Mouse (Mus musculus) left cerebral cortex, adult 9 months (tissue): ENCODE data around the gene Eif4ebp2.

Experiments
- DNase-seq, 2 experiments: peaks; one replicate each; pipeline ENCODE4 v3.0.0; 2022; ENCODE audit warnings: low spot score in 2 of 2

The Eif4ebp2 gene

DNA sequence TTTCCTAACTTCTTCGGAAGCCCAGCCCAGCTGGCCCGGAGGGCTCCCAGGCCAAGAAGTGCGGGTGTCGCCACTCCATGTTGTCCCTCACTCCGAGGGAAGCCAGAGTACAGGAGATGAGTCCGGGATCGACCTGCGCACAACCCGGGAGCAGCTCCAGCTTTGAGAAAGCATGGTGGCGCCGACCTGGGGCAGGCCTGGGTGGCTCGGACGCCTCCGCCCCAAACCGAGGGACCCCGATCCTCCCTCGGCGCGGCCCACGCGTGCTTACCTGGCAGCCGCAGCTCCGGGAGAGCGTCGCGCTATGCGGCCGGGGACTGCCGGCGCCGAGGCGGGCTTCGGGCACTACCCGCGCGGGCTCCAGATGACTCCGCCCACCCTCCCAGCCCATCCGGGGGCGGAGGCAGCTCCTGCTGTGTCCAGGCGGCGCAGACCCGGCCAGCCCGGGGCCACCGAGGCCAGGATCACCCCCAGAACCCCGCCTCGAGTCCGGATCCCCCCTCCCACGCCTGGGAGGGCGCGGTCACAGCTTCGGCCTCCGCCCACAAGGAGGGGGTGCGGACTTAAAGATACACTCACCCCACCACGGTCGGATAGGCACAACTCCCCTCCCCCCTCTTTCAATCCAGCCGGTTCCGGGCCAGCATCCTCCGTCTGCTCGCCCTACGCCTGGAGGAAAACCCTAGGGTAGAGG lies 69.3 kb downstream of the Eif4ebp2 start, which contains the start of gene Pald1:
Pald1 (minus strand) TSS at position 510 of the 694 bp plus-strand sequence.
- DNase-seq, result peak in 1 of 2 experiments; percentile 51

- no peak for DNase-seq
Observed at GRCm38 (mm10) chr10:61382281-61382731, 70.2 kb downstream of the Eif4ebp2 start.

- peak in 1 of 2 experiments; percentile 22 for DNase-seq
Observed at GRCm38 (mm10) chr10:61381823-61382222, 70.6 kb downstream of the Eif4ebp2 start.

DNA sequence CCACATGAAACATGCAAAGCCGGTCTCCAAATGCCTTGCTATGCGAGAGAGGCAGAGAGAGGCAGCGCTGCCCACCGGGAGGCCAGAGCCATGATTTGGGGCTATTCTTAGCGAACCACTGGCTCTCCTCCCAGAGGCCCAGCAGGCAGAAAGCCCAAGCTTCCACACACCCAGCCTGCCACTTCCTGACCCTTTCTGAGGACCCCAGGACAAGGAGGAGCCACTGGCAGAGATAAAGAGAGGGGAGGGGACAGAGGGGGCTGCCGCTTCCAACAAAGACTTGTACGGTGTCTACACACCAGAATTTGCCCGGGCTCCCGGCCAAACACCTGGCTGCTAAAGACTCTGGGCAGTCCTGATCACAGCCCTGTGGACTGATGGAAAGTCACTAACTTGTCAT lies 72.3 kb downstream of the Eif4ebp2 start:
- no peak for DNase-seq

DNA sequence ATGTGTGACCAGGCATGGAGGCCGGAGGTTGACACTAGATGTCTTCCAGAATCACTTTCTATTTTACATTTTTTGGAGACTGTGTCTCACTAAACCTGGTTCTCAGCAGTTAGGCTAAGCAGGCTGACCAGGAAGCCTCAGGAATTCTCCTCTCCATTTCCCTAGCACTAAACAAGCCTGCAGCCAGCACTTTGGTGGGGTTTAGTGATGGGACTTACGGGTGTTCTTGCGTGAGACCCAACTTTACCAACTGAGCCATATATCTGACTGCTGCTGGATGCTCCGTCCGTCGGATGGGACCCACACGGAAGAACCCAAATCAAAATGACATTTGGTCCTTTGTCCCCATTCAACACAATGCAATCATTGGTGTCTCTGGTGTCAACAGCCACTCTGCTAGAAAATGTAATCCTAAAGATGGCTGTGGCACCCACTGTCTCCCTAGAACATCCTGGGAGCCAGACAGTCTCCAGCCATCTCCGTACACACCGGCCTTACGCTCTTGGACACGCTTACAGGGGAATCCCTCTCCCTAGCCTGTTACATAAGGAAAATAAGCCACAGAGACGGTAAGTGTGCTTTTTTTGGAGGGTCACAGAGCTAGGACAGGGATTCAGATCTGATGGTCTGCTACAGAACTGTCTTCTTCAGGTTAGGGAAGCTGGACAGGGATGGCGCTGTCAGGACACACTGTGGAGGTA lies 73.0 kb downstream of the Eif4ebp2 start:
- DNase-seq, result no peak

GRCm38 (mm10) chr10:61378698-61379097 lies 73.8 kb downstream of the Eif4ebp2 start:
- DNase-seq, result no peak
